Mouse (Mus musculus): Measurements from ENCODE around the gene Foxa1. TPM values are rescaled to one million over a fixed set of nuclear protein-coding genes. Genes with fewer than 3 reads are reported as not detected.

Foxa1 gene
- not detected in 2 replicates for total RNA-seq (2012; rRNA removed)
- polyA plus RNA-seq (2012; ENCODE audit: insufficient read depth in 1 of 2, insufficient read length in 2 of 2, low read depth in 1 of 2, low replicate concordance in 2 of 2, missing spikeins in 1 of 2): not detected

DNA sequence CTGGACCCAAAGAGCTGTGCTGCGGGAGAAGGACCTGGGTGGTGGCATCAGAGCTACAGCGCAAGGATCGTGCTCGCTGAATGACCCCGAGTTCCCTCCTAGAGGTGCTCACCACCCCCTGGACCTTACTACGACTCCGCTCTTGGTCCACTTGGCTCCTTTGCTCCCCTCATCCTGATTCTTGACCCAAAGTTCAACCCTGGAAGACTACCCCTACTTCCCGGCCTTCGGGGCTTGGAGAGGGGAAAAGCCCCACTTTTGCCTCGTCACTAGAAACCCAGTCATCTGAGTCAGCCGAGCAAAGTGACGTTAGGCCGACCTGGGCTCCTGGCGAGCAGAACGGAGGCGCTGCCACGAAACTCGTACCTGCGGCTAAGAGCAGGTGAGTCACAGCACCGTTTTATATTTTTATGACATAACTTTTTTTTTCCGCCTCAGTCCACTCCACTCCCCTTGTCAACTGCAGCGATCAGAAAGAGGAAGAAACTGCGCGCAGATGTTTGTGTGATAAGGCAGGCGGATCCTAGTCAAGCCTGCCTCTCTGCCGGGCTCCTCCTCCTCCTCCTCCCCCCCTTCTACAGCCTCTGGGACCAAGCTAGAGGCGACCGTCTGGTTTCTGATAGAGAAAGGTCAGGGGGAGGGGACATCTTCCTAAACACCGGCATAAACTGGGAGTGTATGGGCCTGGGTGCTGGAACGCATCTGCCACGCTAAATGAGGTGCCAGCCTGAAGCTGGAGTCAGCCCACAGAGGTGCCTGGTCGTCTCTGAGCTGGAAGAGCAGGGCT lies at the start of gene Foxa1:
TSS of gene Foxa1 (minus strand) at position 502 of the 787 bp plus-strand sequence.
- Histone ChIP-seq H3K79me2 (ENCODE audit: control insufficient read depth, insufficient read depth, low read length, poor library complexity) (no peaks in the 10 kb centered on the region), H3K4me1 (ENCODE audit: control insufficient read depth in 1 of 2, insufficient read depth in 2 of 2, low read length in 2 of 2) (no peaks in the 10 kb centered on the region), H3K36me3 (ENCODE audit: control insufficient read depth in 1 of 2, insufficient read depth in 2 of 2, low read length in 2 of 2) (no peaks in the 10 kb centered on the region), H3K4me3 (ENCODE audit: control insufficient read depth in 1 of 2, insufficient read depth in 1 of 2, low read depth in 2 of 2, low read length in 2 of 2) (no peak within 1 kb of the TSS), H3K27me3 (ENCODE audit: control insufficient read depth in 1 of 2, insufficient read depth in 2 of 2, low read length in 2 of 2) (no peaks in the 10 kb centered on the region), H3K27ac (ENCODE audit: control insufficient read depth, low read depth, low read length) (no peak within 1 kb of the TSS), H3K9ac (ENCODE audit: control insufficient read depth, low read depth, low read length, poor library complexity, severe bottlenecking) (no peak within 1 kb of the TSS), H3K9me3 (replicated peaks; ENCODE audit: insufficient read depth, low read length) (no peaks in the 10 kb centered on the region)
- TF ChIP-seq SIN3A (IDR thresholded peaks at IDR 0.05; ENCODE audit: low read length) (no peak), BHLHE40 (IDR thresholded peaks at IDR 0.05; ENCODE audit: borderline replicate concordance, low read depth, low read length) (no peak), USF1 (IDR thresholded peaks at IDR 0.05; ENCODE audit: low read depth, low read length) (no peak), SMC3 (IDR thresholded peaks at IDR 0.05; ENCODE audit: low read depth, low read length) (no peak), POLR2A (IDR thresholded peaks at IDR 0.05; ENCODE audit: control insufficient read depth in 1 of 2, insufficient read depth in 1 of 2, low read depth in 1 of 2, low read length in 2 of 2, poor library complexity in 1 of 2) (no peak), ZMIZ1 (IDR thresholded peaks at IDR 0.05; ENCODE audit: low read depth, low read length) (no peak), ETS1 (IDR thresholded peaks at IDR 0.05; ENCODE audit: low read depth, low read length) (no peak), MYB (IDR thresholded peaks at IDR 0.05; ENCODE audit: low read depth, low read length) (no peak), MEF2A (IDR thresholded peaks at IDR 0.05; ENCODE audit: extremely low read depth, insufficient replicate concordance, low read depth, low read length, poor library complexity, severe bottlenecking) (no peak), ZNF384 (IDR thresholded peaks at IDR 0.05; ENCODE audit: low read depth, low read length) (no peak), GATA1 (IDR thresholded peaks at IDR 0.05; ENCODE audit: low read depth, low read length) (no peak), ZKSCAN1 (IDR thresholded peaks at IDR 0.05; ENCODE audit: low read depth, low read length) (no peak)
- no peak for DNase-seq (ENCODE audit: low read depth, low spot score)

DNA sequence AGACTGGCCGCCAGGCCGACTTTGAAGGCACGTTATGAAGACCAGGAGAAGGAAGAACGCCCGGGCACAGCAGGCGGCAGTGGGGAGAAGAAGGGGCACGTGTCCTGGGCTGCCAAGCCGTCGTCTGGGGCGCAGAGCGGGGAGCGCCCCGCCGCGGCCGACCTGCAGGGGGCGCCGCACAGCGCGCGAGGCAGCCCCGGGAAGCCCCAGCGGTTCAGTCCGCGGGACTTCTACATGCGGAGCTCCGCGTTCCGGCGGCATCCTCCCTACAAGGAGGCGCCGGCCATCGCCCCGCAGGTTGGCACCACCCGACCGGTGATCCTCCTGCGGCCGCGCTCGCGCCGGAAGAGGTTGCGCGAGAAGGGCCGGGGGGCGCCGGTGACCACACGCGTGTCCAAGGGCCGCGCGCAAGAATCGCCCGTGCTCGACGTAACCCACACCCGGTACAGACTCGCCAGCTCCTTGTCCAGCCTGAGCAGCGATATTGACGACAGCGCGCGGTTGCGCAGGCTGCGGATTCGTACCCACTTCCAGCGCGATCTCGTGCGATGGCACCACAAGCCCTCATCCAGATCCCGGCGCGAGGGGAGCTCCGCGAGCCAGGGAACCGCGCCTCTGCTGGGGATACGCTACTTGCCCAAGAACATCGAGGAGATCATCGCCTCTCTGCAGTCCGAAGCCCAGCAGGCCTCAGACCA lies 29.4 kb upstream of the Foxa1 start:
- Histone ChIP-seq H3K36me3 (ENCODE audit: control insufficient read depth in 1 of 2, insufficient read depth in 2 of 2, low read length in 2 of 2) (no peaks in the 10 kb centered on the region), H3K9ac (ENCODE audit: control insufficient read depth, low read depth, low read length, poor library complexity, severe bottlenecking) (no peak overlapping the region), H3K4me1 (ENCODE audit: control insufficient read depth in 1 of 2, insufficient read depth in 2 of 2, low read length in 2 of 2) (no peaks in the 10 kb centered on the region), H3K9me3 (replicated peaks; ENCODE audit: insufficient read depth, low read length) (no peaks in the 10 kb centered on the region), H3K79me2 (ENCODE audit: control insufficient read depth, insufficient read depth, low read length, poor library complexity) (no peaks in the 10 kb centered on the region), H3K4me3 (ENCODE audit: control insufficient read depth in 1 of 2, insufficient read depth in 1 of 2, low read depth in 2 of 2, low read length in 2 of 2) (no peak overlapping the region), H3K27ac (ENCODE audit: control insufficient read depth, low read depth, low read length) (no peak overlapping the region), H3K27me3 (ENCODE audit: control insufficient read depth in 1 of 2, insufficient read depth in 2 of 2, low read length in 2 of 2) (no peaks in the 10 kb centered on the region)
- no peak for DNase-seq (ENCODE audit: low read depth, low spot score)
- TF ChIP-seq SIN3A (IDR thresholded peaks at IDR 0.05; ENCODE audit: low read length) (no peak), KAT2A (conservative IDR thresholded peaks at IDR 0.05; ENCODE audit: low read depth, low read length) (no peak), ELF1 (IDR thresholded peaks at IDR 0.05; ENCODE audit: low read depth, low read length) (no peak), GABPA (IDR thresholded peaks at IDR 0.05; ENCODE audit: low read depth, low read length) (no peak), POLR2AphosphoS2 (IDR thresholded peaks at IDR 0.05; ENCODE audit: low read length) (no peak), USF1 (IDR thresholded peaks at IDR 0.05; ENCODE audit: low read depth, low read length) (no peak), ETS1 (IDR thresholded peaks at IDR 0.05; ENCODE audit: low read depth, low read length) (no peak), MEF2A (IDR thresholded peaks at IDR 0.05; ENCODE audit: extremely low read depth, insufficient replicate concordance, low read depth, low read length, poor library complexity, severe bottlenecking) (no peak), TBP (IDR thresholded peaks at IDR 0.05; ENCODE audit: low read depth, low read length) (no peak), UBTF (IDR thresholded peaks at IDR 0.05; ENCODE audit: borderline replicate concordance, insufficient read depth, low read depth, low read length) (no peak), SMC3 (IDR thresholded peaks at IDR 0.05; ENCODE audit: low read depth, low read length) (no peak)

Data from MEL (cell line).